ENCODE assay signal across 9 mouse cellular contexts in the genomic region with DNA sequence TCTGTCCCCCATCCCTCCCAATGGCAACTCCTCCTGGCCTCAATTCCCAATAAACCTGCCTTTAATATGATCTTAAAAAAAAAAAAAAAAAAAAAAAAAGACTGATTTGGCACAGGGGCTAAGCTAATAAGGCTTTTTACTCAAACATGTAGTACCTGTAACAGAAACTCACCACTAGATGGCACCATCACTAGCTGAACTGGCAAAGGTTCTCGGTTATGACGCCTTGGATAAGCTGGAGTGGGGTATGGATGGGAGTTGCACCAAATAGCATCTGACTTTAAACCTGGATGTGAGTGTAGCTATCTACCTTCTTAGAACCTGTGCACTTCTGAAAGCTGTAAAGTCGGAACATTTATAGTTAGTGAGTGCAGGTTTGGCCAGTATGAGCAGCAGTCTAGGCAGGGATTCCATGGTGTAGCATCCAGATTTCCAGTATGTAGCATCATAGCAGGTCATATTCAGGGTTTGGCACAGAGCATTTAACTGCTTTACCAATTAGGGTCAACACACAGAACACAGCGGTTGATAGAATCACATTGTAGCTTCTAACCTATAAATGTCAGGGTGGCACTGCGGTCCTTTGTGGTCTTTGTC. TPM values are rescaled to one million over a fixed set of nuclear protein-coding genes. Genes with fewer than 3 reads are reported as not detected.
DNase-seq lines count a peak whose midpoint lies in the region; ATAC-seq and TF ChIP-seq lines count a peak whose summit lies in the region.
"Had no signal": no experiment of that assay in that cellular context is flagged by ENCODE, and none has a peak within 500 bp of the region (broad histone marks: within the 10 kb centered on the region; RNA-seq: fewer than 3 reads in every experiment).

No protein-coding gene starts in this region.

- no peak overlapping the region for H3K4me3 ChIP-seq in cerebellum, adult 2 months (replicated peaks; ENCODE audit: insufficient read depth, low read depth, low read length)
- no peak overlapping the region for H3K4me3 ChIP-seq in kidney, embryonic 15.5 days (replicated peaks)
- H3K4me3 ChIP-seq: liver, embryonic 15.5 days had no signal

- peaks cover 75% of the 10 kb centered on the region for H3K36me3 ChIP-seq in kidney, embryonic 15.5 days

- no peaks in the 10 kb centered on the region for H3K9me3 ChIP-seq in kidney, embryonic 15.5 days (replicated peaks)
- H3K9me3 ChIP-seq: liver, embryonic 15.5 days had no signal

- no peak overlapping the region for H3K4me2 ChIP-seq in kidney, embryonic 15.5 days
- H3K4me2 ChIP-seq: liver, embryonic 15.5 days had no signal

- H3K9ac ChIP-seq in kidney, embryonic 15.5 days, result no peak overlapping the region
- H3K9ac ChIP-seq: liver, embryonic 15.5 days had no signal

- no peak for TF ChIP-seq POLR2A in cerebellum, adult 2 months (IDR thresholded peaks at IDR 0.05; ENCODE audit: borderline replicate concordance, insufficient read depth, low read length)

- H3K27me3 ChIP-seq in cerebellum, adult 2 months (ENCODE audit: control insufficient read depth, insufficient read depth, low read length), result no peaks in the 10 kb centered on the region
- no peaks in the 10 kb centered on the region for H3K27me3 ChIP-seq in kidney, embryonic 15.5 days
- H3K27me3 ChIP-seq: liver, embryonic 15.5 days had no signal

- peak; percentile 83 for ATAC-seq in granulocyte monocyte progenitor cell, adult 5-6 weeks (replicated peaks; ENCODE audit: poor library complexity, severe bottlenecking)
- ATAC-seq in kidney, embryonic 15.5 days (replicated peaks; ENCODE audit: low FRiP score), result peak; percentile 50; the same call in 1 of the 2 replicates
- peak; percentile 78 for ATAC-seq in megakaryocyte progenitor cell, adult 5-6 weeks (replicated peaks; ENCODE audit: poor library complexity)

- TF ChIP-seq CTCF in cerebellum, adult 2 months (IDR thresholded peaks at IDR 0.05; ENCODE audit: borderline replicate concordance, insufficient read depth, low read depth, low read length), result peak; percentile 64; the same call in 1 of the 2 replicates

- H3K4me1 ChIP-seq in cerebellum, adult 2 months (ENCODE audit: control insufficient read depth, insufficient read depth, low read length), result no peaks in the 10 kb centered on the region
- no peaks in the 10 kb centered on the region for H3K4me1 ChIP-seq in kidney, embryonic 15.5 days

- peak; percentile 55 to 77 for DNase-seq in heart, adult 18-20 months
- no peak for DNase-seq in heart, adult 11 months
- DNase-seq in CD4-positive, CD25-positive, alpha-beta regulatory T cell, adult 2 months (ENCODE audit: low read depth, low spot score), result peak; percentile 79
- peak in 1 of 2 experiments; percentile 58 for DNase-seq in cerebellum, adult 2 months
- peak; percentile 44 for DNase-seq in thymus, postnatal 4 days

- H3K27ac ChIP-seq in cerebellum, adult 2 months (ENCODE audit: insufficient read depth, low read length), result no peak overlapping the region
- no peak overlapping the region for H3K27ac ChIP-seq in kidney, embryonic 15.5 days
- H3K27ac ChIP-seq: liver, embryonic 15.5 days had no signal

- WGBS in cerebellum, adult 2 months, result 56% methylated on average over 5 of the region's 5 CpGs
- 60% methylated on average over 5 of the region's 5 CpGs for WGBS in kidney, embryonic 15.5 days

RNA-seq across cellular contexts. Expression of a gene that starts 17.1 kb away (rescaled TPM):
- total RNA-seq in heart, adult 18-20 months (2021), result 1 to 10 TPM; 5.5 to 6.0 TPM
- 8.3 and 8.7 TPM in 2 replicates for polyA plus RNA-seq in cerebellum, adult 2 months (2012; rRNA removed)
- 6.8 and 12.9 TPM in 2 replicates for total RNA-seq in granulocyte monocyte progenitor cell, adult 5-6 weeks (2014; fragmentation: Nextera tagmentation)
- total RNA-seq in granulocyte monocyte progenitor cell, adult 5-6 weeks (2017), result 11.1 and 13.4 TPM in 2 replicates
- polyA plus RNA-seq in kidney, embryonic 15.5 days (2015; fragmentation: Nextera tagmentation; extraction: Ambion mirVana), result 17.8 and 17.9 TPM in 2 replicates
- total RNA-seq in megakaryocyte progenitor cell, adult 5-6 weeks (2015), result 15.5 and 17.5 TPM in 2 replicates
- total RNA-seq in megakaryocyte progenitor cell, adult 5-6 weeks (2017), result 10.7 and 11.9 TPM in 2 replicates

RNA-seq across cellular contexts. Expression of a gene that starts 27.2 kb away (rescaled TPM):
- total RNA-seq in heart, adult 18-20 months (2021), result 10 to 100 TPM; 65.8 to 66.0 TPM
- polyA plus RNA-seq in cerebellum, adult 2 months (2012; rRNA removed), result 92.8 and 96.7 TPM in 2 replicates
- total RNA-seq in granulocyte monocyte progenitor cell, adult 5-6 weeks (2014; fragmentation: Nextera tagmentation), result 53.9 and 72.4 TPM in 2 replicates
- 58.3 and 62.8 TPM in 2 replicates for total RNA-seq in granulocyte monocyte progenitor cell, adult 5-6 weeks (2017)
- polyA plus RNA-seq in kidney, embryonic 15.5 days (2015; fragmentation: Nextera tagmentation; extraction: Ambion mirVana), result 56.9 and 59.8 TPM in 2 replicates
- total RNA-seq in megakaryocyte progenitor cell, adult 5-6 weeks (2015), result 74.5 and 95.0 TPM in 2 replicates
- total RNA-seq in megakaryocyte progenitor cell, adult 5-6 weeks (2017), result 41.0 and 79.0 TPM in 2 replicates

RNA-seq across cellular contexts. Expression of a gene that starts 27.3 kb away (rescaled TPM):
- total RNA-seq in heart, adult 18-20 months (2021), result 10 to 100 TPM in 1 of 2 experiments, 1 to 10 TPM in 1; 8.8 to 10.1 TPM
- polyA plus RNA-seq in cerebellum, adult 2 months (2012; rRNA removed), result 23.2 and 23.7 TPM in 2 replicates
- 34.1 and 46.8 TPM in 2 replicates for total RNA-seq in granulocyte monocyte progenitor cell, adult 5-6 weeks (2014; fragmentation: Nextera tagmentation)
- total RNA-seq in granulocyte monocyte progenitor cell, adult 5-6 weeks (2017), result 44.6 and 52.3 TPM in 2 replicates
- polyA plus RNA-seq in kidney, embryonic 15.5 days (2015; fragmentation: Nextera tagmentation; extraction: Ambion mirVana), result 23.3 and 26.1 TPM in 2 replicates
- total RNA-seq in megakaryocyte progenitor cell, adult 5-6 weeks (2015), result 33.8 and 35.8 TPM in 2 replicates
- total RNA-seq in megakaryocyte progenitor cell, adult 5-6 weeks (2017), result 36.9 and 52.4 TPM in 2 replicates
